Mouse (Mus musculus) liver, adult 2 months (tissue): Measurements from ENCODE around the gene Optc. TPM values are rescaled to one million over a fixed set of nuclear protein-coding genes. Genes with fewer than 3 reads are reported as not detected.

ENCODE experiments used
- DNase-seq: peaks from one replicate; pipeline ENCODE4 v3.0.0-alpha.2; 2011; ENCODE audit warnings: low read depth, low spot score; ENCODE audit errors: extremely low read depth
- H3K27ac ChIP-seq: fragments of 200-500 bp; replicated peaks from 2 replicates; pipeline ENCODE4 v1.5.1; 2012; ENCODE audit warnings: low read depth, mild to moderate bottlenecking, control low read depth, inconsistent platforms, low read length; ENCODE audit not compliant: insufficient read depth
- H3K27me3 ChIP-seq: fragments of 200-500 bp; 2 replicates; pipeline ENCODE4 v1.6.1; 2012; ENCODE audit warnings: mild to moderate bottlenecking, moderate library complexity, low read length, inconsistent platforms; ENCODE audit not compliant: control insufficient read depth, insufficient read depth
- H3K36me3 ChIP-seq: fragments of 200-500 bp; 2 replicates; pipeline ENCODE4 v1.6.1; 2012; ENCODE audit warnings: low read length, inconsistent platforms; ENCODE audit not compliant: control insufficient read depth, insufficient read depth
- H3K4me1 ChIP-seq: fragments of 200-500 bp; 2 replicates; pipeline ENCODE4 v1.6.1; 2011; ENCODE audit warnings: low read length; ENCODE audit not compliant: control insufficient read depth, insufficient read depth
- H3K4me3 ChIP-seq: fragments of 200-500 bp; 2 replicates; pipeline ENCODE4 v1.5.1; 2011; ENCODE audit warnings: low read depth, mild to moderate bottlenecking, control low read depth, low read length, moderate library complexity; ENCODE audit not compliant: insufficient read depth
- H3K79me2 ChIP-seq: fragments of 200-500 bp; 2 replicates; pipeline ENCODE4 v1.6.1; 2012; ENCODE audit warnings: inconsistent platforms, mild to moderate bottlenecking, low read length, moderate library complexity; ENCODE audit not compliant: control insufficient read depth, insufficient read depth
- H3K9ac ChIP-seq: fragments of 200-500 bp; 2 replicates; pipeline ENCODE4 v1.6.1; 2012; ENCODE audit warnings: low read depth, mild to moderate bottlenecking, control low read depth, inconsistent platforms, low read length
- CTCF ChIP-seq: fragments of 200-500 bp; IDR thresholded peaks from 2 replicates; pipeline ENCODE4 v1.5.1; 2011; ENCODE audit warnings: low read depth, low read length, control low read depth
- POLR2A ChIP-seq: fragments of 200-500 bp; IDR thresholded peaks from 2 replicates; pipeline ENCODE4 v1.6.1; 2011; ENCODE audit warnings: low read length, control low read depth; ENCODE audit not compliant: insufficient read depth; ENCODE audit errors: extremely low read depth
- WGBS: fragments of 180-500 bp; shearing (Covaris S2); methylation state at CpG from one replicate; pipeline ENCODE4 v1.1.7; 2018; 5-methylcytosine and 5-hydroxymethylcytosine counted together
- polyA plus RNA-seq: library from polyadenylated mRNA; depleted of rRNA; stranded (reverse); fragments of >200 nt; gene quantifications from 2 replicates; pipeline ENCODE4 v1.2.3, GENCODE M21; 2012; rRNA removed
- total RNA-seq: library from RNA; depleted of rRNA; stranded (reverse); fragments of >200 nt; gene quantifications from 2 replicates; pipeline ENCODE4 v1.2.3, GENCODE M21; 2014; rRNA removed

Gene Optc
- total and polyA plus RNA-seq, 2 experiments = not detected

DNA sequence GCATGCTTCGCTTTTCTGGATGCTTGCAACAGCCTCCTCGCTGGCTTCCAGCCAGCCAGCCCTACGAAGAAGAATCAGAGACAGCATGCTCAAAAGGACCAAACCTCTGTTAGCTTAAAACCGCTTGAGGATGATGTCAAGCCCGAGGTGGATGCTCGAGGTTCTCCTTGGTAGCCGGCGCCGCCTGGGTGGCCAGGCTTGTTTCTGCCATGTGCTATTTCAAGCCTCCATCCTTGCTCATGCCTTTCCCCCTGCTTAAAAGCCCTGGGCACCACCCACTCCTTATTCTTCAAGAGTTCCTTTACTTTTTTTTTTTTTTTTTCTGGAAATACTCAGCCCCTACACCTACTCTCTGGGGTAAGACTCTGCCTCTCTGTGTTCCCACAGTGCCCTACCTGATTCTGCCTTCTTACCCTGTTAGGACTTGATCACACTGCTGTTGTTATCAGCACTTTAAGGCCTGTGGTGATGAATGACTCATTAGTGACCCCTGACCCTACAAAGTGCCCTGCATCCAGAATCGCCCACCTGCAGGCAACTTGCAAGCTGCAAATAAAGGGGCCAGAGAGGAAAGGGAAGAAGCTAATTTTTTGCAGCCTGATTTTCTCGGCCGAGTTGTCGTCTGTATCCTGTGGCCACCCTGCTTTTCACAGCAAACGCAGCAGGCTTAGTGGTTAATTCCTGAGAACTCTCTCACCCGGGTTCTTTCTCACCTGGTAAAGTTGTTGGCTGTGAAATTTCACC lies 52.4 kb downstream of the Optc start:
- DNase-seq = no peak
- WGBS = 37% methylated on average over 15 of the region's 15 CpGs
- Histone ChIP-seq H3K27me3 (no peaks in the 10 kb centered on the region), H3K36me3 (no peaks in the 10 kb centered on the region), H3K4me3 (no peak overlapping the region), H3K79me2 (no peaks in the 10 kb centered on the region), H3K4me1 (peaks cover 3% of the 10 kb centered on the region; the same call in 1 of the 2 replicates), H3K9ac (no peak overlapping the region), H3K27ac (no peak overlapping the region)
- TF ChIP-seq POLR2A (no peak), CTCF (no peak)

DNA sequence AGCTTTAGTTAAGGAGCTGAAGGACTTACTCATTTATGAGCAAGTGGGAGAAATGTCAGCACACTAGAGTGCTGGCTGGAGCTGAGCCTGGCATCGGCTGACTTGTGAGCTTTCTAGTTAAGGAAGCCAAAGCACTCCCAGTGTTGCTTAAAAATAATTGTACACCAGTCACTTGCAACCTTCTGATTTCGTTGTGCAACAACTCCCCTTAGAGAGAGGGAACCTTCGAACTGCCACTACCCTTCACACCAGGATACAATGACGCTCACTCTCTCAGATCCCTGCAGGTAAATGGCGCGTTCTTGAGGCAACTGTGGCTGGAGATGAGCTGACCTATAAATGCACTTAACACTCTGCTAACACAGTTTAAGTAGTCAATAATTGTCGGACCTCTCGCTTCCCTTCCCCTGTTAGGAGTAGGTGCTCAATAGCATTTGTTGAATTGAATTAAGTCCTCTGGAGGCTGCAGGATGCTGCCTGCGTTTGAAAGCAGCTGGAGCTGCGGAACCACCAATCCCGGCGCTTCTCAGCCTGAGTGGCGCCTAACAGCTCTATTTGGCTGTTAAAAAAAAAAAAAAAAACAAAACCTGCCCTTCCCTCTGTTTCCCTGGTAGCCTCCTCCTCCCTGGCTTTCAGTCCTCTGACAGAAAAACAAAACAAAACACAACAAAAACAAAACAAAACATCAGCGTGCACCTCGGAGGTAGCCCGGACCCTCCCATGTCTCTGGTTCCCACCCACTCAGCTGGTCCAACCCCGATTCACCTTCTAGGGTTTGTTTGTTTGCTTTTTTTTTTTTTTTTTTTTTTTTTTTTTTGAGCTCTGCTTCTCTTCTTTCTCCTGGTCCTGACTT lies 53.2 kb downstream of the Optc start:
- Histone ChIP-seq H3K27me3 (no peaks in the 10 kb centered on the region), H3K9ac (no peak overlapping the region), H3K36me3 (no peaks in the 10 kb centered on the region), H3K79me2 (no peaks in the 10 kb centered on the region), H3K4me3 (no peak overlapping the region), H3K27ac (no peak overlapping the region), H3K4me1 (peaks cover 3% of the 10 kb centered on the region; the same call in 1 of the 2 replicates)
- 8% methylated on average over 17 of the region's 17 CpGs for WGBS
- no peak for DNase-seq
- no peak for TF ChIP-seq POLR2A
- no peak for TF ChIP-seq CTCF

Other genes starting within 250 kb of the Optc start
- 9.4 and 17.0 TPM in 2 replicates for gene Zbed6, start 247.1 kb downstream of the Optc start, total RNA-seq
- 1.5 and 2.0 TPM in 2 replicates for gene Zbed6, start 247.1 kb downstream of the Optc start, polyA plus RNA-seq
- 9.5 and 9.6 TPM in 2 replicates for gene Gm38394, start 246.7 kb downstream of the Optc start, total RNA-seq
- gene Gm38394, start 246.7 kb downstream of the Optc start, polyA plus RNA-seq = 1.2 and 1.8 TPM in 2 replicates
- gene Lax1, start 217.9 kb downstream of the Optc start, total RNA-seq = 0.28 and 0.34 TPM in 2 replicates
- gene Lax1, start 217.9 kb downstream of the Optc start, polyA plus RNA-seq = 0.19 and 0.27 TPM in 2 replicates
- gene Atp2b4, start 107.0 kb downstream of the Optc start, total RNA-seq = 2.4 and 4.2 TPM in 2 replicates
- gene Atp2b4, start 107.0 kb downstream of the Optc start, polyA plus RNA-seq = 0.66 and 0.86 TPM in 2 replicates
- 6.6 and 9.3 TPM in 2 replicates for gene Prelp, start 13.4 kb upstream of the Optc start, total RNA-seq
- 23.8 and 27.2 TPM in 2 replicates for gene Prelp, start 13.4 kb upstream of the Optc start, polyA plus RNA-seq
- gene Fmod, start 129.3 kb upstream of the Optc start, total RNA-seq = 0.46 and 0.54 TPM in 2 replicates
- 0.99 and 1.6 TPM in 2 replicates for gene Fmod, start 129.3 kb upstream of the Optc start, polyA plus RNA-seq
- 7.0 and 10.1 TPM in 2 replicates for gene Btg2, start 171.1 kb upstream of the Optc start, total RNA-seq
- gene Btg2, start 171.1 kb upstream of the Optc start, polyA plus RNA-seq = 5.6 and 6.9 TPM in 2 replicates
- gene Chit1, start 203.2 kb upstream of the Optc start, total RNA-seq = not detected in 2 replicates
- gene Chit1, start 203.2 kb upstream of the Optc start, polyA plus RNA-seq = not detected in 2 replicates